Mouse (Mus musculus): Measurements from ENCODE around the gene Adgre4. TPM values are rescaled to one million over a fixed set of nuclear protein-coding genes. Genes with fewer than 3 reads are reported as not detected.

Gene Adgre4
- 2.0 and 4.9 TPM in 2 replicates for polyA plus RNA-seq (2012; rRNA removed)

DNA sequence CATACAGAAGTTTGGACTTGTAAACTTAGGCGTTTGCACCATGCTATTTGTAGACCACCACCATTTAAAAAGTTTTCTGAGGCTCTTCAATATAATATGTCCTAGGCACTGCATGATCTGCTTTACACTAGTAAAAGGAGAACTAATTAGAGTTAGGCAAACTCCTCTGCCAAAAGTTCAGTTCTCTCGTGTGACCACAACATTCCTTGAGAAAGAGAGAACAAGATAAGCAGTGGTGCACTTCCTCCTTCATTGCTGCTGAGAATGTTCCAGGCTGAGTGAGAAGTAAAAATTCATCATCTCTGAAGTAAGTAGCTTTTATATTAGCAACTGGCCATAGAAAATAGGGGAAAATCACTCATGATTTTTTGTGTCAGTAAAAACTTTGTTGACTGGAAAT lies at the start of gene Adgre4:
Adgre4 (plus strand) TSS at position 199 of the 400 bp plus-strand sequence.
- WGBS, result 35% methylated on average over 2 of the region's 2 CpGs
- TF ChIP-seq CTCF (IDR thresholded peaks at IDR 0.05; ENCODE audit: insufficient read depth, low read length) (no peak), POLR2A (IDR thresholded peaks at IDR 0.05; ENCODE audit: borderline replicate concordance, extremely low read depth, low read depth, low read length) (no peak)
- no peak for DNase-seq
- Histone ChIP-seq H3K4me3 (replicated peaks; ENCODE audit: extremely low read depth, low read depth, low read length) (no peak within 1 kb of the TSS), H3K4me1 (ENCODE audit: control insufficient read depth, insufficient read depth, low read length) (no peaks in the 10 kb centered on the region)

DNA sequence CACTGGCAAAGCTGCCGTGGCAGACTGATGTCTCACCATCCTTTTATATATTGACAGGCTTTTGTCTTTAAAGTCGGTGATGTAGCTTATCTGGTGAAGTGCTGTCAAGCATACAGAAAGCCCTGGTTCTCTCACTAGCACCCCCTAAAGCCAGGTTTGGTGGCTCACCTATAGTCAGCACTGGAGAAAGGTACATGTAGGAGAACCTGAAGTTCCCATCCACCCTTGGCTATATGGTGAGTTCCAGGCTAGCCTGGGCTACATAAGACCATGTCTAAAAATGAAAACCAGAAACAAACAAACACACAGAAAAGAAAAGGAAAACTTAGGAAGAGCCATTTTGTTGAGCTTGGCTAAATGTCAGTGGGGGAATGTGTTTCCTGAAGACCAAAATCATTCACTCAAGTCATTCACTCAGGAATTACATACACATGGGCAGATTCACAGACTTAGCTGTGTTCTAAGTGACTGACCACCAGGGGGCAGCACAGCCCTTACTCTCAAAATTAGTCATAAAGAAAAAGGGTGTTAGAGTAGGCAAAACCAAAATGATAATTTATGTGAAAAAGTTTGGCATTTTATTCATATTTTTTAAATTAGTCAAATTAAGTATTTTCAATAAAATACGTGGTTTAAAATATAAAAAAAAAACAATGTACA lies 47.5 kb upstream of the Adgre4 start:
- no peak overlapping the region for H3K4me3 ChIP-seq (replicated peaks; ENCODE audit: extremely low read depth, low read depth, low read length)
- no peaks in the 10 kb centered on the region for H3K4me1 ChIP-seq (ENCODE audit: control insufficient read depth, insufficient read depth, low read length)
- WGBS, result 65% methylated on average over 3 of the region's 3 CpGs
- peak; percentile 63 for DNase-seq
- no peak for TF ChIP-seq POLR2A (IDR thresholded peaks at IDR 0.05; ENCODE audit: borderline replicate concordance, extremely low read depth, low read depth, low read length)
- peak; percentile 33; the same call in 1 of the 2 replicates for TF ChIP-seq CTCF (IDR thresholded peaks at IDR 0.05; ENCODE audit: insufficient read depth, low read length)

DNA sequence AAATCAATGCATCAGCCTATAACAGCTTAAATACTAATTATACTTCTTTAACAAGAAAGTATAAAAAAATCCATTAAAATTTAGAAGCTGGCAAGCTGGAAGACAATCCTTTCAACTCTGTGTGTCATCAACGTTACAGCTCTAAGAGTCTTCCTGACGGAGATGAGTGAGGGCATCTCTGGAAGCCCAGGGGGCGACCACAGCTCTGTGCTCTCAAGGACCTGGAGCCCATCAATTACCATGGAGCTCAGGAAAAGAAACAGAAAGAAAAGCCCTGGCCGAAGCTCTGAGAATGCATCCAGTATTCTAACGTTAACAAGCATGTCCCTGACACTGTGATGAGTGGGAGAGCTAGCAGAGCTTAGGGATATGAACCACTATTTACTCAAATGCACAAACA lies 46.9 kb upstream of the Adgre4 start:
- 81% methylated on average over 5 of the region's 5 CpGs for WGBS
- H3K4me1 ChIP-seq (ENCODE audit: control insufficient read depth, insufficient read depth, low read length), result no peaks in the 10 kb centered on the region
- no peak for DNase-seq
- H3K4me3 ChIP-seq (replicated peaks; ENCODE audit: extremely low read depth, low read depth, low read length), result no peak overlapping the region
- TF ChIP-seq CTCF (IDR thresholded peaks at IDR 0.05; ENCODE audit: insufficient read depth, low read length) (no peak), POLR2A (IDR thresholded peaks at IDR 0.05; ENCODE audit: borderline replicate concordance, extremely low read depth, low read depth, low read length) (no peak)

DNA sequence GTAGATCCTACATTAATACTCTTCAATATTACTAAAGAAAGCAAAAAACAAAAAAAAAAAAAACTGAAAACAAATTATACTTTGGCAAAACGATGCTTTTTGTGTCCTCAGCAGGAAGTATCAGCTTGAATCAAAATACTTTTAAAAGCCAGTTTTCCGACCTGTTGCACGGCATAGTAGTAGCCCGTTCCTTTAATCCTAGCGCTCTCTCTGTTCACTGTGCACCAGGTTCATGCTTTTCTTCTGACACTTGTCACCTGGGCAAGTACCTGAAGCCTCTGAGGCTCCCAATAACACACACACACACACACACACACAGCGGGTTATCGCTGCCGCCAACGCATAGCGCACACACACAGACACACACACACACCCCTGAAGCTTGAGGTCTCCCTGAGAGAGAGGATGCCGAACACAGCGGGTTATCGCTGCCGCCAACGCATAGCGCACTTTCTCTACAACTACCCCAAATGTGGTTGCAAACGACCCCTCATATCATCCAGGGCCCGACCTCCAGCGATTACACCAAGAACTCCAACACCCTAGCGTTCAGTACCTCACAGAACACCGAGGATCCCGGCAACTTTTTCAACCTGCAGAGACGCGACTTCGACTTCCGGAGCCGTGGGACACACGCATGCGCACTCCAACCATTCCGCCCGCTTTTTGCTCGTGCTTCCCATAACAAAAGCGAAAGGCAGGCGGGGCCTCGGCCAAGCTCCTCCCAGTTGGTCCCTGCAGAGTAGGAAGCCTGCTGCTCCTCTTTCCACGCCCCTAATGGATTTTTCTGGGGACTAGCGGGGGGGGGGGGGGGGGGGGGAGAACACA lies 37.6 kb upstream of the Adgre4 start, which contains the start of gene Pot1b:
Pot1b (minus strand) TSS at position 645 of the 828 bp plus-strand sequence.
- WGBS, result under 1% methylated on average over 37 of the region's 37 CpGs
- DNase-seq, result peak; percentile 94
- TF ChIP-seq POLR2A (IDR thresholded peaks at IDR 0.05; ENCODE audit: borderline replicate concordance, extremely low read depth, low read depth, low read length) (peak; percentile 67; the same call in 1 of the 2 replicates), CTCF (IDR thresholded peaks at IDR 0.05; ENCODE audit: insufficient read depth, low read length) (0 out of 2 replicates have a peak, but pooled peaks have one; percentile 15)
- Histone ChIP-seq H3K4me1 (ENCODE audit: control insufficient read depth, insufficient read depth, low read length) (no peaks in the 10 kb centered on the region; the same call in 1 of the 2 replicates), H3K4me3 (replicated peaks; ENCODE audit: extremely low read depth, low read depth, low read length) (peak within 1 kb of the TSS; percentile 89)

DNA sequence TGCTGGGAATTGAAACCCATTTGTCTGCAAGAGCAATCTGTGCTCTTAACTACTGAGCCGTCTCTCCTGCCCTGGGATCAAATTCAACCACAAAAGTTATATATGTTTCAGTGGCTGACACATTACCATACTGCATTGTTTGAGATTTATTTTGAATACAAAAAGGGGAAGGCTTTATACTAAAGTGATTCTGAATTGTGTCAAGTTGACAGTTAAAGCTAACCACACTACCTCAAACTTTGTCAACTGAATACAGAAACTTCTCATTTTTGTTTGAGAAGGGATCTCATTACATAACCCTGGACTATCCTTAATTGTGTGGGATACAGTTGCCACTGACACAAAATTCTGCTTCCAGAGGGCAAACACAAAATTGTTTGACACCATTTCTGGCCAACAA lies 28.5 kb upstream of the Adgre4 start:
- no peaks in the 10 kb centered on the region for H3K4me1 ChIP-seq (ENCODE audit: control insufficient read depth, insufficient read depth, low read length)
- no peak overlapping the region for H3K4me3 ChIP-seq (replicated peaks; ENCODE audit: extremely low read depth, low read depth, low read length)
- TF ChIP-seq POLR2A (IDR thresholded peaks at IDR 0.05; ENCODE audit: borderline replicate concordance, extremely low read depth, low read depth, low read length), result no peak
- TF ChIP-seq CTCF (IDR thresholded peaks at IDR 0.05; ENCODE audit: insufficient read depth, low read length), result no peak
- 69% methylated on average over 1 of the region's 1 CpGs for WGBS
- DNase-seq, result no peak

DNA sequence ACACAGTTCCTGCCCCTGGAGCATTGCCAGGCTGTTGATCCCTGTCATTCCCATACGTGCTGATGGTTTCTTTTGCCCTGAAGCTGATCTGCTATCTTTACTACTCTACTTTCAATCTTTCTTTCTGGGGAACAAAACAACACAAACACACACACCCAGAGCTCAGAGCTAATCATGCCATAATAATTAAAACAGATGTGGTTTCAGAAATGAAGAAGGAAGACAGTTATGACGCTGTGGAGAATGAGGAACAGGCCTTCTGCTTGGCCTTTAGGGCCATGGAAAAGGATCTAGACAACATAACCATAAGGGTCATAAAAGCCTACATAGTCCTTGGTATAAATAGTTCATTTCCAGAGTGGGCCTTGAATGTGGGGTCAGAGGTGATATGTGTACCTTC lies 27.5 kb upstream of the Adgre4 start:
- WGBS, result 56% methylated on average over 2 of the region's 2 CpGs
- no peak overlapping the region for H3K4me3 ChIP-seq (replicated peaks; ENCODE audit: extremely low read depth, low read depth, low read length)
- DNase-seq, result no peak
- TF ChIP-seq CTCF (IDR thresholded peaks at IDR 0.05; ENCODE audit: insufficient read depth, low read length), result no peak
- TF ChIP-seq POLR2A (IDR thresholded peaks at IDR 0.05; ENCODE audit: borderline replicate concordance, extremely low read depth, low read depth, low read length), result no peak
- no peaks in the 10 kb centered on the region for H3K4me1 ChIP-seq (ENCODE audit: control insufficient read depth, insufficient read depth, low read length)

DNA sequence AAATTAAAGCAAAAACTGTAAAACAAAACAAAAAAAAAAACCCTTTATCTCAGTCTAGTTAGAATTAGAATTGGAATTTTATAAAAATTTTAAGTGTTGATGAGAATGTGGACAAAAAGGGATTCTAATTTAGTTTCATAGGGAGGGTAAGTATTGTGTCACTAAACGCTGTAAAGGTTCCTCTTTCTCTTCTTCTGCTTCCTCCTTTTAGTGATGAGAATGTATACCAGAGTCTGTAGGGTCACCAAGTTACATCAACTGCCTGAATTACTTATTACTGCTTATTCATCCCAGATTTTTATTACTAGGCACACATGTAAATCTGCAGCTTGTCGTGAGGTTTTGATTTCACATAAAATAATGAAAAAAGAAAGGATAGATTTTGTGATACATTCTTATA lies 23.6 kb upstream of the Adgre4 start:
- no peak for DNase-seq
- Histone ChIP-seq H3K4me1 (ENCODE audit: control insufficient read depth, insufficient read depth, low read length) (no peaks in the 10 kb centered on the region), H3K4me3 (replicated peaks; ENCODE audit: extremely low read depth, low read depth, low read length) (no peak overlapping the region)
- TF ChIP-seq POLR2A (IDR thresholded peaks at IDR 0.05; ENCODE audit: borderline replicate concordance, extremely low read depth, low read depth, low read length) (no peak), CTCF (IDR thresholded peaks at IDR 0.05; ENCODE audit: insufficient read depth, low read length) (no peak)
- whole genome bisulfite sequencing, result 55% methylated on average over 2 of the region's 2 CpGs

DNA sequence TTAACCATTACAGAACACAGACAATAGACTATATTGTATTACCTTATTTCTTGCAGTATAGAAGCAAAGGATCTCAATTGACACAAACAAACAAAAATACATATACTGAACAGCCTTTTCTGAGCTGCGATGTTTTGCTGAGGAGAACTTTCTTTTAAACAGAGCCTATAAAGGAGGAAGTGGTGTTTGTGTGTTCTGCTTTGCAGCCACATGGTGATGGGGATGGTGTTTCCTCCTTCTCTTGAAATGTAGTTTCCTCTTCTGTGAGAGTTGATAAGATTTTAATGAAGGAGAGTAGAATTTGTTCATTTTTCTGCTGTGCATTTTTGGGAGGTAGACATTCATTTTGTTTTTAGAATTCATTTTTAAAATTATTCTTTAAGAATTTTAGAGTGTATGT lies 13.1 kb upstream of the Adgre4 start:
- Histone ChIP-seq H3K4me3 (replicated peaks; ENCODE audit: extremely low read depth, low read depth, low read length) (no peak overlapping the region), H3K4me1 (ENCODE audit: control insufficient read depth, insufficient read depth, low read length) (no peaks in the 10 kb centered on the region)
- WGBS, result 46% methylated on average over 1 of the region's 1 CpGs
- no peak for DNase-seq
- TF ChIP-seq POLR2A (IDR thresholded peaks at IDR 0.05; ENCODE audit: borderline replicate concordance, extremely low read depth, low read depth, low read length) (no peak), CTCF (IDR thresholded peaks at IDR 0.05; ENCODE audit: insufficient read depth, low read length) (no peak)

DNA sequence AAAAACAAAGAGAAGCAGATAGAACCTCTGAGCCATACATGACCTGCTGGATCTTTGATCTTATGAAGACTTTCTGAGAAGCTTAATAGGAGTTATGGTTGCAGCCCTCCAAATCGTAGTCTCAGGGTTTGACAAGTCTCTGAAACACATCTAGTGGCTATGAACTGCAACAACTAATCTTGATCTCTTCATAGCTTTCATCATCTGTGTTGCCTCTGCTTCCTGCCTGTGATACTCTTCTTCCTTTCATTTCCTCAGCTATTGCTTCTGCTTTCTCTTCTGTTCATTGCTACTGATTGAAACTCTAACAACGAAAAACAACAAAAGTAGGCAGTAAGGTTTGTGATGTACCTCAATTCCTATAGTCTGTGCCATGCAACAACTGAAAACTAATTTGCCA lies 1.4 kb downstream of the Adgre4 start:
- TF ChIP-seq POLR2A (IDR thresholded peaks at IDR 0.05; ENCODE audit: borderline replicate concordance, extremely low read depth, low read depth, low read length), result no peak
- TF ChIP-seq CTCF (IDR thresholded peaks at IDR 0.05; ENCODE audit: insufficient read depth, low read length), result no peak
- Histone ChIP-seq H3K4me1 (ENCODE audit: control insufficient read depth, insufficient read depth, low read length) (no peaks in the 10 kb centered on the region), H3K4me3 (replicated peaks; ENCODE audit: extremely low read depth, low read depth, low read length) (no peak overlapping the region)
- 55% methylated on average over 2 of the region's 2 CpGs for WGBS
- no peak for DNase-seq
